Mouse (Mus musculus) adrenal gland, adult 2 months (tissue): ENCODE measurements around the gene Olfr911-ps1. TPM values are rescaled to one million over a fixed set of nuclear protein-coding genes. Genes with fewer than 3 reads are reported as not detected.

Experiments used
- DNase-seq: peaks from one replicate; pipeline ENCODE4 v3.0.0; 2021
- long read RNA-seq: library from polyadenylated mRNA; stranded (forward); transcript quantifications from one replicate; pipeline ENCODE4 v2.0.0, GENCODE M21; 2021
- polyA plus RNA-seq: library from polyadenylated mRNA; depleted of rRNA; stranded (reverse); fragments of >200 nt; gene quantifications from 2 replicates; pipeline ENCODE4 v1.2.3, GENCODE M21; 2012; rRNA removed
- total RNA-seq, 2 experiments: library from RNA; stranded (reverse); gene quantifications; 2 replicates each; pipeline ENCODE4 v1.2.3; 2021

The Olfr911-ps1 gene
- total RNA-seq (not detected), polyA plus RNA-seq (not detected in 2 replicates)
- long read RNA-seq: 0 reads

DNA sequence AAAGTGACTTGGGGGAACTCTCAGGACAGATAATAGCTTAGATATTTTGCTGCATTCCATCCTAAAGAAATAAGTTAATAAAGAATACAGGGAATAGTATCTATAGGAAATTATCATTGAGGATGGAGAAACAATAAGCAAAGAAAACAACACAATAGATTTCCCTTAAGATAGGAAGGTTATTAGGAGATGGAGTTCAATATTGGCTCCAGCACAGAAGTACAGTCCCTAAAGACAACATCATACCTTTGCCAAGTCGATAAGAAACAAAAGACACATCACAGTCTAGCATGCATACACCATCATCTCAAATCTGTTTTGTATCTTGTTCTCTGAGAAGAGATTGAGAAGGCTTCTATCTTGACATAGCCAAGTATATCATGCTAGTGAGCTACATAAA is at the start of gene Olfr911-ps1:
Olfr911-ps1 (plus strand) TSS at position 301 of the 400 bp plus-strand sequence.
- DNase-seq: no peak

DNA sequence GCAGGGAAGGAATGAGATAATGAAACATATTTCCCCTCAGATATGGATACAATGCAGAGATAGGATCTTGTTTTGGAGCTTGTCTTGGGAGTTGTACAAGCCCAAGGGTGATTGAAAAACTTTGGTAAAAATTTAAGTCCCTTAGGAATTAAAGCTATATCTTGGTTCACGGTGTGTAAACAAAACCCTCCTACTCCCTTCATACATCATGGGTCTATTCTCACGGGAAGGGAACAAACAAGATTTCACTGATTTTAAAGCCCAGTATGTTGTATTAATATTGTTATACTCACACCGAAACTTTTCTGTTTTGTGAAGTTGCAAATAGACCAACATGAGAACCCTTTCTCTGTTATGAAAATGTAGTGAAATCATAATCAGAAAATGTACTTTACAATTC is 34.6 kb upstream of the Olfr911-ps1 start, which contains the start of gene Olfr906:
Olfr906 (plus strand) TSS at position 301 of the 400 bp plus-strand sequence.
- no peak for DNase-seq

DNA sequence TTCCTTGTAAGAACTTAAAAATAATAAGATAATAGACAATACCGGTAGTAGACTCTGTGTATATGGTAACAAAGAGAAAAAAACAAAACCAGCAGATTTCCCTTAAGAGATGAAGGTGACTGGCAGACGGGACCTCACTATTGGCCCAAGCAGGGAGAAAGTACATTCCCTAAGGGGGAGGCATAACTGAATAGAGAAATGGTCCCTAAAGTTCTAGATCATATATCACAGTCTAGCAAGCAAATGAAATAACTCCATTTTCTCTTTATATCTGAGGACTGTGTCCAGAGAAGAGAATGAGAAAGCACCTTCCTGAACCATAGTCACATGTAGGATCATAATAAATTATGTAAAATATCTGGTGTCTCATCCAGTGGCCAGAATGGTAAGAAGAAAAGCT is 25.9 kb upstream of the Olfr911-ps1 start, which contains the start of gene Olfr907:
Olfr907 (plus strand) TSS at position 301 of the 400 bp plus-strand sequence.
- no peak for DNase-seq

DNA sequence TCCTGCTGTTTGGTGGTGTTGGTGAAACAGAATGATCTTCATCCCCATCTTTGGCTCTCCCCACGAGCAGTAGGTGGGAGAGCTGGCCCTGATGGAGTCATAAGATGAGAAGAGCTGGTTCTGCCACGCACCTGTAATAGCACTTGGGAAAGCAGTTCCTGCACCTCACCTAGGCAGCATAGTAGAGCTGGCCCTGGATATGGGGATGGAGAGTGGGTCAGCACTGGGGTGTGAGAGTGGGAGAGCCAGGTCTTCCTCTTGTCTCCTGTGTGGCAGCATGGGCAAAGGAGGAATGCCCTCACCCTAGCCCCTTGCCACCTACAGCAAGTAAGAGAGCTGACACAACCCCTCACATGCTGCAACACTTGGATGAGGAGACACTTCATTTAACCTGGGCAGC is 9.0 kb upstream of the Olfr911-ps1 start:
- no peak for DNase-seq

DNA sequence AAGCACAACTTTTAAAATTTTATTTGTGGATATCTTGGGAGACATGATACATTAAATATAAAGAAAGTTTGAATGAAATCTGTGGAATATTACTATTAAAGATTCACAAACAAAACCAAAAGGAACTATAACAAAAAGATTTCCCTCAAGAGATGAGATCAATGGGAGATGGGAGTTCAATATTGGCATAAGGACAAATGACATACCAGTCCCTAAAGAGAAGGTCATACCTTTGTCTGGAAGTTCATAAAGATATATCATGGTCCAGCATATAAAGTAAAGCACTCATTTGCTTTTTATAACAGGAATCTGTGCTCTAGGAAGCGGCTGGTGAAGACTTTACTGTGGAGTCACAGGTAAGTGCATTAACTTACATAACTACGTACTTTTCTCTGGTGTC is 16.2 kb downstream of the Olfr911-ps1 start, which contains the start of gene Olfr910:
Olfr910 (plus strand) TSS at position 301 of the 400 bp plus-strand sequence.
- DNase-seq: no peak

Other genes starting within 250 kb of the Olfr911-ps1 start
- gene Olfr896-ps1, start 230.5 kb upstream of the Olfr911-ps1 start, total RNA-seq: not detected
- gene Olfr896-ps1, start 230.5 kb upstream of the Olfr911-ps1 start, polyA plus RNA-seq: not detected in 2 replicates
- not detected for gene Olfr25, start 192.5 kb upstream of the Olfr911-ps1 start, total RNA-seq
- gene Olfr25, start 192.5 kb upstream of the Olfr911-ps1 start, polyA plus RNA-seq: not detected in 2 replicates
- not detected for gene Olfr898, start 173.2 kb upstream of the Olfr911-ps1 start, total RNA-seq
- gene Olfr898, start 173.2 kb upstream of the Olfr911-ps1 start, polyA plus RNA-seq: not detected in 2 replicates
- not detected for gene Olfr250, start 154.7 kb upstream of the Olfr911-ps1 start, total RNA-seq
- gene Olfr250, start 154.7 kb upstream of the Olfr911-ps1 start, polyA plus RNA-seq: not detected in 2 replicates
- gene Olfr251, start 144.5 kb upstream of the Olfr911-ps1 start, total RNA-seq: not detected
- gene Olfr251, start 144.5 kb upstream of the Olfr911-ps1 start, polyA plus RNA-seq: not detected in 2 replicates
- gene Olfr147, start 119.9 kb upstream of the Olfr911-ps1 start, total RNA-seq: not detected
- not detected in 2 replicates for gene Olfr147, start 119.9 kb upstream of the Olfr911-ps1 start, polyA plus RNA-seq
- not detected for gene Olfr901, start 92.1 kb upstream of the Olfr911-ps1 start, total RNA-seq
- gene Olfr901, start 92.1 kb upstream of the Olfr911-ps1 start, polyA plus RNA-seq: not detected in 2 replicates
- gene Olfr902, start 73.9 kb upstream of the Olfr911-ps1 start, total RNA-seq: not detected
- not detected in 2 replicates for gene Olfr902, start 73.9 kb upstream of the Olfr911-ps1 start, polyA plus RNA-seq
- not detected for gene Olfr904, start 58.4 kb upstream of the Olfr911-ps1 start, total RNA-seq
- not detected in 2 replicates for gene Olfr904, start 58.4 kb upstream of the Olfr911-ps1 start, polyA plus RNA-seq
- gene Olfr905, start 50.5 kb upstream of the Olfr911-ps1 start, total RNA-seq: not detected
- gene Olfr905, start 50.5 kb upstream of the Olfr911-ps1 start, polyA plus RNA-seq: not detected in 2 replicates
- gene Olfr906, start 34.5 kb upstream of the Olfr911-ps1 start, total RNA-seq: not detected
- not detected in 2 replicates for gene Olfr906, start 34.5 kb upstream of the Olfr911-ps1 start, polyA plus RNA-seq
- not detected for gene Olfr907, start 25.8 kb upstream of the Olfr911-ps1 start, total RNA-seq
- gene Olfr907, start 25.8 kb upstream of the Olfr911-ps1 start, polyA plus RNA-seq: not detected in 2 replicates
- gene Olfr910, start 16.3 kb downstream of the Olfr911-ps1 start, total RNA-seq: not detected
- gene Olfr910, start 16.3 kb downstream of the Olfr911-ps1 start, polyA plus RNA-seq: not detected in 2 replicates
- not detected for gene Olfr912, start 58.6 kb downstream of the Olfr911-ps1 start, total RNA-seq
- not detected in 2 replicates for gene Olfr912, start 58.6 kb downstream of the Olfr911-ps1 start, polyA plus RNA-seq
- not detected for gene Olfr913, start 71.2 kb downstream of the Olfr911-ps1 start, total RNA-seq
- gene Olfr913, start 71.2 kb downstream of the Olfr911-ps1 start, polyA plus RNA-seq: not detected in 2 replicates
- not detected for gene Olfr914, start 83.5 kb downstream of the Olfr911-ps1 start, total RNA-seq
- not detected in 2 replicates for gene Olfr914, start 83.5 kb downstream of the Olfr911-ps1 start, polyA plus RNA-seq
- not detected for gene Olfr916, start 138.3 kb downstream of the Olfr911-ps1 start, total RNA-seq
- not detected in 2 replicates for gene Olfr916, start 138.3 kb downstream of the Olfr911-ps1 start, polyA plus RNA-seq
- not detected for gene Olfr917, start 144.3 kb downstream of the Olfr911-ps1 start, total RNA-seq
- gene Olfr917, start 144.3 kb downstream of the Olfr911-ps1 start, polyA plus RNA-seq: not detected in 2 replicates
- not detected for gene Olfr918, start 153.0 kb downstream of the Olfr911-ps1 start, total RNA-seq
- not detected in 2 replicates for gene Olfr918, start 153.0 kb downstream of the Olfr911-ps1 start, polyA plus RNA-seq
- gene Olfr919, start 182.1 kb downstream of the Olfr911-ps1 start, total RNA-seq: not detected
- gene Olfr919, start 182.1 kb downstream of the Olfr911-ps1 start, polyA plus RNA-seq: not detected in 2 replicates
- gene Vwa5a, start 196.7 kb downstream of the Olfr911-ps1 start, total RNA-seq: 10 to 100 TPM; 38.3 to 56.7 TPM
- 7.1 and 8.0 TPM in 2 replicates for gene Vwa5a, start 196.7 kb downstream of the Olfr911-ps1 start, polyA plus RNA-seq
- under 1 TPM; 0.26 to 0.28 TPM for gene Olfr920, start 230.7 kb downstream of the Olfr911-ps1 start, total RNA-seq
- 0.06 and 0.07 TPM in 2 replicates for gene Olfr920, start 230.7 kb downstream of the Olfr911-ps1 start, polyA plus RNA-seq